Mouse (Mus musculus): ENCODE results near the gene Rybp.

DNA sequence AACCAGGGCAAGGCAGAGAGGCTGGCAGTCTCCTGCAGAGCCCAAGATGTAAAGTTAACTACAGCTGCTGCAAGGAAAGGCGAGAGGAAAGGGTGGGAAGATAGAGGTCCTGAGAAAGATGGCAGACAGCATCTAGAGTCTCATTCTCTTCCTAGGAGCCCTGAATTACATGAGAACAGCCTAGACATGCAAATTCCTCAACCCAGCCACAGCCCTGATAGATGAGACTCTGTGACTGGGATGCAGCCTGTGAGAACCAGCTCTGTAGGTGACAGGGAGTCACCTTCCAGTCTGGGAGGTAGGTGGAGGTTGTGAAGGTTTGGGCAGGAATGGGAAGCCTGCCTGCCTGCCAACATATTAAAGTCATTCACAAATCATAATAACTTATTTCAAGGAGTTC lies 81.0 kb downstream of the Rybp start:
- TF ChIP-seq POLR2A (IDR thresholded peaks at IDR 0.05; ENCODE audit: extremely low read depth, insufficient read depth, low read length) = no peak
- no peak for TF ChIP-seq CTCF (IDR thresholded peaks at IDR 0.05; ENCODE audit: extremely low read depth, insufficient read depth, low read length)
